Mouse (Mus musculus): ENCODE measurements around the gene Ces2h. TPM values are rescaled to one million over a fixed set of nuclear protein-coding genes. Genes with fewer than 3 reads are reported as not detected.

Ces2h gene
- total RNA-seq, 2 experiments from 2014 or later = not detected

GRCm38 (mm10) chr8:105068971-105069370 lies 68.3 kb downstream of the Ces2h start:
- intact Hi-C loops (cut with DNase I) = loop anchor here (5.0 kb wide), 1 partner anchor 148 kb away; no protein-coding TSS in a partner anchor

More at GRCm38 (mm10) chr8:105068971-105069370, 68.3 kb downstream of the Ces2h start:
- DNase-seq = no peak

Other genes starting within 250 kb of the Ces2h start
- under 1 TPM; 0.22 to 0.28 TPM for gene Ces2b, start 169.3 kb upstream of the Ces2h start, total RNA-seq (2021)
- gene Ces2c, start 153.8 kb upstream of the Ces2h start, total RNA-seq (2021) = not detected
- 1 to 10 TPM; 1.2 to 1.5 TPM for gene Ces2e, start 74.6 kb upstream of the Ces2h start, total RNA-seq (2021)
- gene Ces2f, start 53.5 kb upstream of the Ces2h start, total RNA-seq (2021) = not detected
- 1 to 10 TPM; 2.9 to 4.1 TPM for gene Ces2g, start 39.1 kb upstream of the Ces2h start, total RNA-seq (2021)
- gene Ces3a, start 47.7 kb downstream of the Ces2h start, total RNA-seq (2021) = not detected
- not detected for gene Ces3b, start 82.9 kb downstream of the Ces2h start, total RNA-seq (2021)
- gene Ces4a, start 130.9 kb downstream of the Ces2h start, total RNA-seq (2021) = not detected
- gene Cbfb, start 169.8 kb downstream of the Ces2h start, total RNA-seq (2021) = 10 to 100 TPM; 21.5 to 24.1 TPM
- 10 to 100 TPM; 19.1 to 20.8 TPM for gene D230025D16Rik, start 224.3 kb downstream of the Ces2h start, total RNA-seq (2021)

Measured in heart, postnatal 36 days (tissue).